Comparison of ENCODE assay signal across 18 mouse cellular contexts in genomic region chr9:62646721-62647183, GRCm38 (mm10). TPM values are rescaled to one million over a fixed set of nuclear protein-coding genes. Genes with fewer than 3 reads are reported as not detected.
DNase-seq lines count a peak whose midpoint lies in the region; ATAC-seq and TF ChIP-seq lines count a peak whose summit lies in the region.
"Had no signal": no experiment of that assay in that cellular context is flagged by ENCODE, and none has a peak within 500 bp of the region (broad histone marks: within the 10 kb centered on the region; RNA-seq: fewer than 3 reads in every experiment).

No protein-coding gene starts in this region.

- TF ChIP-seq CTCF in hindbrain, postnatal 0 days (IDR thresholded peaks at IDR 0.05; ENCODE audit: low read depth), result no peak

- H3K4me1 ChIP-seq in hindbrain, embryonic 15.5 days (replicated peaks), result peaks cover 18% of the 10 kb centered on the region
- peaks cover 13% of the 10 kb centered on the region; the same call in 1 of the 2 replicates for H3K4me1 ChIP-seq in hindbrain, postnatal 0 days (ENCODE audit: insufficient read depth, low read length)
- H3K4me1 ChIP-seq in embryonic facial prominence, embryonic 12.5 days, result peaks cover 31% of the 10 kb centered on the region
- H3K4me1 ChIP-seq in limb, embryonic 11.5 days (ENCODE audit: control insufficient read depth, insufficient read depth, low read length), result peaks cover 15% of the 10 kb centered on the region

- no peaks in the 10 kb centered on the region for H3K27me3 ChIP-seq in hindbrain, embryonic 15.5 days
- H3K27me3 ChIP-seq in hindbrain, postnatal 0 days (ENCODE audit: insufficient read depth, low read length), result no peaks in the 10 kb centered on the region
- no peaks in the 10 kb centered on the region for H3K27me3 ChIP-seq in embryonic facial prominence, embryonic 12.5 days
- no peaks in the 10 kb centered on the region for H3K27me3 ChIP-seq in limb, embryonic 11.5 days (ENCODE audit: control insufficient read depth, insufficient read depth, low read length)
- H3K27me3 ChIP-seq: lung, embryonic 15.5 days had no signal

- no peak overlapping the region for H3K4me3 ChIP-seq in hindbrain, embryonic 15.5 days
- no peak overlapping the region for H3K4me3 ChIP-seq in hindbrain, postnatal 0 days (ENCODE audit: low read length)
- H3K4me3 ChIP-seq in embryonic facial prominence, embryonic 12.5 days, result no peak overlapping the region
- no peak overlapping the region for H3K4me3 ChIP-seq in limb, embryonic 11.5 days (ENCODE audit: low read depth, low read length)
- H3K4me3 ChIP-seq: lung, embryonic 15.5 days; megakaryocyte, embryonic 14.5 days had no signal

- 0 out of 2 replicates have a peak overlapping the region, but pooled peaks have one; percentile 25 for H3K27ac ChIP-seq in hindbrain, embryonic 15.5 days (replicated peaks)
- no peak overlapping the region for H3K27ac ChIP-seq in hindbrain, postnatal 0 days
- H3K27ac ChIP-seq in embryonic facial prominence, embryonic 12.5 days, result peak overlapping the region; percentile 48; the same call in 1 of the 2 replicates
- H3K27ac ChIP-seq in limb, embryonic 11.5 days (replicated peaks; ENCODE audit: low read depth, low read length), result no peak overlapping the region; the same call in 1 of the 2 replicates

- DNase-seq in hindbrain, postnatal 0 days (ENCODE audit: low spot score), result no peak
- peak; percentile 13 for DNase-seq in Muller cell, postnatal 12 days (ENCODE audit: inconsistent ontology term)
- DNase-seq in limb, embryonic 11.5 days (ENCODE audit: low spot score), result peak; percentile 51
- no peak for DNase-seq in right cerebral cortex, postnatal 25 days
- DNase-seq in spleen, adult 18-20 months, result no peak
- DNase-seq in cerebellum, adult 11 months, result no peak
- DNase-seq: kidney, adult 2 months; kidney, postnatal 14 days; layer of hippocampus, adult 9-11 months; right cerebral cortex, postnatal 14 days; thymus, postnatal 4 days had no signal

- ATAC-seq in hindbrain, embryonic 15.5 days (ENCODE audit: low FRiP score, low read depth), result no peak
- ATAC-seq in hindbrain, postnatal 0 days, result no peak
- ATAC-seq in embryonic facial prominence, embryonic 12.5 days (ENCODE audit: insufficient number of reproducible peaks, insufficient read depth, low FRiP score, low TSS enrichment), result no peak
- peak; percentile 72; the same call in 1 of the 2 replicates for ATAC-seq in limb, embryonic 11.5 days (ENCODE audit: insufficient number of reproducible peaks, low FRiP score, low TSS enrichment, low read depth)
- ATAC-seq: CD4-positive, CD25-positive, alpha-beta regulatory T cell, adult 4 months had no signal

- no peaks in the 10 kb centered on the region for H3K9me3 ChIP-seq in hindbrain, embryonic 15.5 days
- H3K9me3 ChIP-seq in hindbrain, postnatal 0 days (ENCODE audit: low read length), result no peaks in the 10 kb centered on the region
- H3K9me3 ChIP-seq in embryonic facial prominence, embryonic 12.5 days, result no peaks in the 10 kb centered on the region
- H3K9me3 ChIP-seq in limb, embryonic 11.5 days (ENCODE audit: control insufficient read depth, low read length), result no peaks in the 10 kb centered on the region
- H3K9me3 ChIP-seq: G1E; lung, embryonic 15.5 days; megakaryocyte, embryonic 14.5 days had no signal

- H3K36me3 ChIP-seq in hindbrain, embryonic 15.5 days, result no peaks in the 10 kb centered on the region
- no peaks in the 10 kb centered on the region for H3K36me3 ChIP-seq in hindbrain, postnatal 0 days (ENCODE audit: insufficient read depth, low read length)
- no peaks in the 10 kb centered on the region for H3K36me3 ChIP-seq in embryonic facial prominence, embryonic 12.5 days
- H3K36me3 ChIP-seq in limb, embryonic 11.5 days (ENCODE audit: control insufficient read depth, insufficient read depth, low read length), result no peaks in the 10 kb centered on the region
- H3K36me3 ChIP-seq: G1E; lung, embryonic 15.5 days had no signal

- no peak overlapping the region for H3K4me2 ChIP-seq in hindbrain, embryonic 15.5 days
- H3K4me2 ChIP-seq in hindbrain, postnatal 0 days (ENCODE audit: low read depth, low read length), result no peak overlapping the region
- H3K4me2 ChIP-seq in embryonic facial prominence, embryonic 12.5 days (replicated peaks), result no peak overlapping the region
- H3K4me2 ChIP-seq in limb, embryonic 11.5 days (ENCODE audit: low read depth, severe bottlenecking), result no peak overlapping the region
- H3K4me2 ChIP-seq: liver, embryonic 11.5 days; lung, embryonic 15.5 days had no signal

- WGBS in hindbrain, embryonic 15.5 days, result 66% methylated on average over 7 of the region's 7 CpGs
- 50% methylated on average over 7 of the region's 7 CpGs for WGBS in hindbrain, postnatal 0 days
- WGBS in embryonic facial prominence, embryonic 12.5 days, result 30% methylated on average over 7 of the region's 7 CpGs
- WGBS in limb, embryonic 11.5 days, result 30% methylated on average over 7 of the region's 7 CpGs

- H3K9ac ChIP-seq in hindbrain, embryonic 15.5 days, result no peak overlapping the region
- H3K9ac ChIP-seq in hindbrain, postnatal 0 days (replicated peaks; ENCODE audit: low read length), result no peak overlapping the region
- H3K9ac ChIP-seq in embryonic facial prominence, embryonic 12.5 days, result no peak overlapping the region
- no peak overlapping the region for H3K9ac ChIP-seq in limb, embryonic 11.5 days (ENCODE audit: low read length)
- H3K9ac ChIP-seq: lung, embryonic 15.5 days had no signal

RNA-seq across cellular contexts. Expression of gene Itga11, which starts 30.9 kb away (rescaled TPM):
- polyA plus RNA-seq in hindbrain, embryonic 15.5 days (2015; fragmentation: Nextera tagmentation; extraction: Ambion mirVana), result 1.4 and 1.5 TPM in 2 replicates
- 1.7 and 2.1 TPM in 2 replicates for total RNA-seq in hindbrain, postnatal 0 days (2014; rRNA removed)
- 0.47 and 0.50 TPM in 2 replicates for polyA plus RNA-seq in hindbrain, postnatal 0 days (2015; fragmentation: Nextera tagmentation; extraction: Ambion mirVana)
- polyA plus RNA-seq in embryonic facial prominence, embryonic 12.5 days (2016; fragmentation: Nextera tagmentation; extraction: Ambion mirVana), result 3.9 and 4.3 TPM in 2 replicates
- polyA plus RNA-seq in limb, embryonic 11.5 days (2014; fragmentation: Nextera tagmentation; extraction: Ambion mirVana), result 3.5 and 4.2 TPM in 2 replicates
- total RNA-seq: G1E had no signal
- polyA plus RNA-seq: G1E had no signal

Comparison
In these comparisons a context has a peak if more than half of its experiments do, and no peak if none do; other contexts are left out.
1. H3K27ac ChIP-seq: peak in hindbrain, embryonic 15.5 days (single experiment) and embryonic facial prominence, embryonic 12.5 days (single experiment); none in hindbrain, postnatal 0 days (single experiment) and limb, embryonic 11.5 days (single experiment).
2. DNase-seq: peak in Muller cell, postnatal 12 days (single experiment) and limb, embryonic 11.5 days (single experiment); none in hindbrain, postnatal 0 days (single experiment), right cerebral cortex, postnatal 25 days (single experiment), spleen, adult 18-20 months (0 of 2) and cerebellum, adult 11 months (single experiment).